15 mouse cellular contexts compared by ENCODE assay signal in the genomic region with DNA sequence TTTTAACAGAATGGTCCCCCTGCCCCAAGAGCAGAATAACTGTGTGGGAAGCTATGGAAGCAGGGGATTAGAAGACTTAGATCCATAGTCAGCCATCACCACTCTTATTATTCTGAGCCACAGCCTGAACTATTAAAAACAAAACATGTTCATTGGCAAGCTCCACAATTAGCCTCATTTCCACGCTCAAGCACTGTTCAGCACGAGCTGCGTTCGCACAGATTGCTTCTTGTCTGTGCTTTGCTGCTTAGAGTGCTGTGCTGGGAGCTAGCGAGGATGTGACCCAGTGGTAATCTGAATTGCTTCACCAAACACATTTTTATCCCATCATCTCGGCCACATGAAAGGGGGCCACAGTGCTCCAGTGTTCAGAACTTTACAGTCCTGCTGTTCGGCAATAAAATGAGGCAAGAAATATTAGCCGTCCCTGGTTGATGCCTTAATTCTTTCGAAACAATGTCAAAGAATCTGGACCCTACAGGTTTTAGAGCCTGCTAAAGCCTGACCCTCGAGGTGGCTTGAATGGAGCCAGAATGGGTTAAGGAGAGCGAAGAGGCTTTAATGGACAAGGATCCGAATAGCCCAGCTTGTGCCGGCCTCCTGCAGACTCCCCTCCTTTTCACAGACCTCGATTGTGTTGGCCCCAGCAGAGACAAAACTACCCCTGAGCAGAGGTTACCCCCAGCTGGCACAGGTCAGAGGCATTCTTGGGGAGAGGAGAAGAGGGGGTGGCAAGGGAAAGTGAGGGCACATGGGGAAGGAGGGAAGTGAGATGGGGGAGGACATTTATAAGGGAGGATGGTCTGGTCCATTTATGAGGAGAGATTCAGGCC. TPM values are rescaled to one million over a fixed set of nuclear protein-coding genes. Genes with fewer than 3 reads are reported as not detected.
DNase-seq lines count a peak whose midpoint lies in the region; ATAC-seq and TF ChIP-seq lines count a peak whose summit lies in the region.
"Had no signal": no experiment of that assay in that cellular context is flagged by ENCODE, and none has a peak within 500 bp of the region (broad histone marks: within the 10 kb centered on the region; RNA-seq: fewer than 3 reads in every experiment).

No protein-coding gene starts in this region.

- TF ChIP-seq CTCF in forebrain, postnatal 0 days (IDR thresholded peaks at IDR 0.05; ENCODE audit: low read depth): no peak

- no peak overlapping the region for H3K4me2 ChIP-seq in forebrain, postnatal 0 days (ENCODE audit: low read depth)

- ATAC-seq in frontal cortex, adult (ENCODE audit: low TSS enrichment): 0 out of 2 replicates have a peak, but pooled peaks have one; percentile 29
- peak; percentile 61 for ATAC-seq in forebrain, postnatal 0 days

- no peak overlapping the region for H3K27ac ChIP-seq in forebrain, postnatal 0 days (ENCODE audit: low read depth, low read length)
- H3K27ac ChIP-seq: kidney, postnatal 0 days had no signal

- 7% methylated on average over 14 of the region's 14 CpGs for WGBS in forebrain, postnatal 0 days

- no peak overlapping the region for H3K9ac ChIP-seq in forebrain, postnatal 0 days

- H3K4me1 ChIP-seq in forebrain, postnatal 0 days (ENCODE audit: insufficient read depth): no peaks in the 10 kb centered on the region

- peaks cover 9% of the 10 kb centered on the region for H3K27me3 ChIP-seq in forebrain, postnatal 0 days (ENCODE audit: insufficient read depth, low read length)

- no peak for DNase-seq in frontal cortex, postnatal 25 days (ENCODE audit: low spot score in 2 of 2)
- peak; percentile 59 for DNase-seq in brain, adult 2 months (ENCODE audit: low read depth, low spot score)
- peak; percentile 68 for DNase-seq in forebrain, postnatal 0 days
- peak; percentile 53 for DNase-seq in mesoderm, embryonic 11.5 days (ENCODE audit: low read depth, low spot score)
- DNase-seq in ovary, adult 18-20 months (ENCODE audit: low spot score): no peak
- DNase-seq in cerebellum, adult 11 months: no peak
- no peak for DNase-seq in cerebellum, adult 8-10 months
- DNase-seq: left cerebral cortex, postnatal 4 days; lung, postnatal 10 days; thymus, adult 18-20 months had no signal

- no peaks in the 10 kb centered on the region for H3K9me3 ChIP-seq in forebrain, postnatal 0 days (ENCODE audit: low read length)

- H3K36me3 ChIP-seq in forebrain, postnatal 0 days (ENCODE audit: insufficient read depth): no peaks in the 10 kb centered on the region

- H3K4me3 ChIP-seq in forebrain, postnatal 0 days (ENCODE audit: low read depth, low read length): no peak overlapping the region

RNA-seq across cellular contexts. Expression of a gene that starts 2.4 kb away (rescaled TPM):
- total RNA-seq in forebrain, postnatal 0 days (2014; rRNA removed): 6.8 and 8.8 TPM in 2 replicates
- 9.6 and 10.6 TPM in 2 replicates for polyA plus RNA-seq in forebrain, postnatal 0 days (2015; fragmentation: Nextera tagmentation; extraction: Ambion mirVana)
- total RNA-seq: hematopoietic stem cell, adult 5-6 weeks had no signal

RNA-seq across cellular contexts. Expression of a gene that starts 19.9 kb away (rescaled TPM):
- 0.05 TPM in 1 of 2 replicates, not detected in the other for total RNA-seq in forebrain, postnatal 0 days (2014; rRNA removed)
- polyA plus RNA-seq in forebrain, postnatal 0 days (2015; fragmentation: Nextera tagmentation; extraction: Ambion mirVana): 0.06 TPM in 1 of 2 replicates, not detected in the other
- total RNA-seq: hematopoietic stem cell, adult 5-6 weeks; left cerebral cortex, postnatal 4 days had no signal
- polyA plus RNA-seq: kidney, postnatal 0 days; small intestine, adult 2 months had no signal

RNA-seq across cellular contexts. Expression of a gene that starts 32.9 kb away (rescaled TPM):
- 0.29 and 0.46 TPM in 2 replicates for total RNA-seq in forebrain, postnatal 0 days (2014; rRNA removed)
- 0.16 and 0.34 TPM in 2 replicates for polyA plus RNA-seq in forebrain, postnatal 0 days (2015; fragmentation: Nextera tagmentation; extraction: Ambion mirVana)
- total RNA-seq: heart, adult 8-10 months; hematopoietic stem cell, adult 5-6 weeks had no signal
- polyA plus RNA-seq: kidney, postnatal 0 days; small intestine, adult 2 months had no signal

RNA-seq across cellular contexts. Expression of a gene that starts 57.6 kb away (rescaled TPM):
- 1.3 and 1.8 TPM in 2 replicates for total RNA-seq in forebrain, postnatal 0 days (2014; rRNA removed)
- polyA plus RNA-seq in forebrain, postnatal 0 days (2015; fragmentation: Nextera tagmentation; extraction: Ambion mirVana): 0.36 TPM in 2 replicates
- total RNA-seq: heart, adult 8-10 months; hematopoietic stem cell, adult 5-6 weeks had no signal
- polyA plus RNA-seq: kidney, postnatal 0 days; small intestine, adult 2 months had no signal

Comparison
In these comparisons a context has a peak if more than half of its experiments do, and no peak if none do; other contexts are left out.
1. DNase-seq: peak in brain, adult 2 months (single experiment), forebrain, postnatal 0 days (single experiment) and mesoderm, embryonic 11.5 days (single experiment); none in frontal cortex, postnatal 25 days (0 of 2), ovary, adult 18-20 months (single experiment), cerebellum, adult 11 months (single experiment) and cerebellum, adult 8-10 months (single experiment).